Mouse (Mus musculus): ENCODE results near the gene Kcnc4. TPM values are rescaled to one million over a fixed set of nuclear protein-coding genes. Genes with fewer than 3 reads are reported as not detected.
A peak's percentile ranks its signal among the peaks of the same experiment; 100 is the strongest.

The Kcnc4 gene
- total and polyA plus RNA-seq, 2 experiments from 2014 or later, result 6.6 to 15.4 TPM

GRCm38 (mm10) chr3:107391198-107391597 lies 68.2 kb downstream of the Kcnc4 start:
- H3K27ac ChIP-seq (ENCODE audit: low read depth, low read length), result no peak overlapping the region
- H3K9me3 ChIP-seq (ENCODE audit: low read length), result no peaks in the 10 kb centered on the region
- no peak overlapping the region for H3K9ac ChIP-seq
- H3K4me3 ChIP-seq (ENCODE audit: low read depth, low read length), result no peak overlapping the region
- H3K36me3 ChIP-seq (ENCODE audit: insufficient read depth), result no peaks in the 10 kb centered on the region
- no peaks in the 10 kb centered on the region for H3K4me1 ChIP-seq (ENCODE audit: insufficient read depth)
- peak; percentile 27 for ATAC-seq
- H3K27me3 ChIP-seq (ENCODE audit: insufficient read depth, low read length), result no peaks in the 10 kb centered on the region; the same call in 1 of the 2 replicates
- no peak for DNase-seq
- TF ChIP-seq CTCF (IDR thresholded peaks at IDR 0.05; ENCODE audit: low read depth), result no peak
- WGBS, result 64% methylated on average over 4 of the region's 4 CpGs
- H3K4me2 ChIP-seq (ENCODE audit: low read depth), result no peak overlapping the region

Other genes with a start within 250 kb of the Kcnc4 start
- gene Cym, start 237.8 kb downstream of the Kcnc4 start, total RNA-seq (2014; rRNA removed), result not detected in 2 replicates
- gene Cym, start 237.8 kb downstream of the Kcnc4 start, polyA plus RNA-seq (2015; fragmentation: Nextera tagmentation; extraction: Ambion mirVana), result not detected in 2 replicates
- gene A630076J17Rik, start 228.9 kb downstream of the Kcnc4 start, total RNA-seq (2014; rRNA removed), result not detected in 2 replicates
- not detected in 2 replicates for gene A630076J17Rik, start 228.9 kb downstream of the Kcnc4 start, polyA plus RNA-seq (2015; fragmentation: Nextera tagmentation; extraction: Ambion mirVana)
- gene Prok1, start 219.8 kb downstream of the Kcnc4 start, total RNA-seq (2014; rRNA removed), result 0.69 TPM in 1 of 2 replicates, not detected in the other
- 0.15 TPM in 1 of 2 replicates, not detected in the other for gene Prok1, start 219.8 kb downstream of the Kcnc4 start, polyA plus RNA-seq (2015; fragmentation: Nextera tagmentation; extraction: Ambion mirVana)
- 76.1 and 77.0 TPM in 2 replicates for gene Lamtor5, start 180.7 kb downstream of the Kcnc4 start, total RNA-seq (2014; rRNA removed)
- gene Lamtor5, start 180.7 kb downstream of the Kcnc4 start, polyA plus RNA-seq (2015; fragmentation: Nextera tagmentation; extraction: Ambion mirVana), result 188 and 228 TPM in 2 replicates
- gene Slc16a4, start 168.3 kb downstream of the Kcnc4 start, total RNA-seq (2014; rRNA removed), result 1.1 and 2.3 TPM in 2 replicates
- gene Slc16a4, start 168.3 kb downstream of the Kcnc4 start, polyA plus RNA-seq (2015; fragmentation: Nextera tagmentation; extraction: Ambion mirVana), result 2.1 and 2.3 TPM in 2 replicates
- 17.0 and 22.0 TPM in 2 replicates for gene Rbm15, start 125.9 kb downstream of the Kcnc4 start, total RNA-seq (2014; rRNA removed)
- 4.0 and 5.5 TPM in 2 replicates for gene Rbm15, start 125.9 kb downstream of the Kcnc4 start, polyA plus RNA-seq (2015; fragmentation: Nextera tagmentation; extraction: Ambion mirVana)
- gene Slc6a17, start 58.5 kb upstream of the Kcnc4 start, total RNA-seq (2014; rRNA removed), result 61.2 and 68.9 TPM in 2 replicates
- gene Slc6a17, start 58.5 kb upstream of the Kcnc4 start, polyA plus RNA-seq (2015; fragmentation: Nextera tagmentation; extraction: Ambion mirVana), result 20.3 and 22.7 TPM in 2 replicates
- gene Ubl4b, start 95.5 kb upstream of the Kcnc4 start, total RNA-seq (2014; rRNA removed), result 0.23 TPM in 1 of 2 replicates, not detected in the other
- not detected in 2 replicates for gene Ubl4b, start 95.5 kb upstream of the Kcnc4 start, polyA plus RNA-seq (2015; fragmentation: Nextera tagmentation; extraction: Ambion mirVana)
- 2.2 and 3.3 TPM in 2 replicates for gene Alx3, start 135.5 kb upstream of the Kcnc4 start, total RNA-seq (2014; rRNA removed)
- 3.7 and 5.2 TPM in 2 replicates for gene Alx3, start 135.5 kb upstream of the Kcnc4 start, polyA plus RNA-seq (2015; fragmentation: Nextera tagmentation; extraction: Ambion mirVana)
- not detected in 2 replicates for gene Gm10961, start 171.8 kb upstream of the Kcnc4 start, total RNA-seq (2014; rRNA removed)
- gene Gm10961, start 171.8 kb upstream of the Kcnc4 start, polyA plus RNA-seq (2015; fragmentation: Nextera tagmentation; extraction: Ambion mirVana), result not detected in 2 replicates
- 115 and 135 TPM in 2 replicates for gene Strip1, start 172.1 kb upstream of the Kcnc4 start, total RNA-seq (2014; rRNA removed)
- 92.6 and 108 TPM in 2 replicates for gene Strip1, start 172.1 kb upstream of the Kcnc4 start, polyA plus RNA-seq (2015; fragmentation: Nextera tagmentation; extraction: Ambion mirVana)
- gene Ahcyl1, start 237.0 kb upstream of the Kcnc4 start, total RNA-seq (2014; rRNA removed), result 54.2 and 54.6 TPM in 2 replicates
- gene Ahcyl1, start 237.0 kb upstream of the Kcnc4 start, polyA plus RNA-seq (2015; fragmentation: Nextera tagmentation; extraction: Ambion mirVana), result 79.2 and 100 TPM in 2 replicates